Comparison of ENCODE assay signal across 9 mouse cellular contexts in the genomic region with DNA sequence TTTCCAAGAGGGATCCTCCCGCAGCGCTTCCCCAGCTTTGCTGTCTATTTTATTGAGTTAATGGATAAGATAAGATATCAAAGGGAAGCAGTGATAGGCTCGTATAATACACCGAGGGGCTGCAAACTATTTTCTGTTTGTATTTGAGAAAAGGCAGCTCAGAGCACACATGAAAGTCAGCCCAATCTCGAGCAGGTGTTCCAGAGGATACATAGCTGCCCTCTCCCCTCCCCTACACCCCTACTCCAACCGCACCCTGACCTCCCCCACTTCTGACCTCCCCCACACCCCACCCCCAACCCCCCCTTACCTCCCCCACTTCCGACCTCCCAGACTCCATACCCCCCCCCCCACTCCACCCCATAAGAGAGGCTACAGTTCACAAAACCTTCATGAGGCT.
DNase-seq lines count a peak whose midpoint lies in the region; ATAC-seq lines count a peak whose summit lies in the region.
"Had no signal": no experiment of that assay in that cellular context is flagged by ENCODE, and none has a peak within 500 bp of the region (broad histone marks: within the 10 kb centered on the region; RNA-seq: fewer than 3 reads in every experiment).

No protein-coding gene starts in this region.

- DNase-seq in heart, embryonic 10.5 days (ENCODE audit: low spot score), result peak; percentile 55
- DNase-seq in heart, adult 9 months (ENCODE audit: low spot score in 2 of 2), result no peak
- DNase-seq in neural tube, embryonic 11.5 days (ENCODE audit: low spot score), result no peak
- no peak for DNase-seq in neural tube, embryonic 10.5 days (ENCODE audit: extremely low spot score, low spot score)
- DNase-seq in midbrain, embryonic 11.5 days (ENCODE audit: low spot score, missing footprints), result no peak
- no peak for DNase-seq in ovary, postnatal 36 days (ENCODE audit: low spot score)
- DNase-seq in ovary, postnatal 14 days (ENCODE audit: low spot score), result no peak
- DNase-seq in gastrocnemius, adult 8-10 months (ENCODE audit: low spot score in 2 of 2), result no peak

- peak overlapping the region; percentile 37 for H3K4me2 ChIP-seq in neural tube, embryonic 11.5 days (ENCODE audit: low read depth)
- peak overlapping the region; percentile 42 for H3K4me2 ChIP-seq in midbrain, embryonic 11.5 days

- ATAC-seq in neural tube, embryonic 11.5 days (ENCODE audit: insufficient read depth, low FRiP score, low TSS enrichment), result no peak
- no peak for ATAC-seq in midbrain, embryonic 11.5 days (ENCODE audit: low FRiP score)

- H3K36me3 ChIP-seq in heart, embryonic 10.5 days, result no peaks in the 10 kb centered on the region
- H3K36me3 ChIP-seq in neural tube, embryonic 11.5 days (ENCODE audit: control insufficient read depth, insufficient read depth, low read length), result no peaks in the 10 kb centered on the region
- H3K36me3 ChIP-seq in midbrain, embryonic 11.5 days (ENCODE audit: control insufficient read depth, insufficient read depth, low read length), result no peaks in the 10 kb centered on the region

- H3K4me1 ChIP-seq in heart, embryonic 10.5 days, result peaks cover 11% of the 10 kb centered on the region; the same call in 1 of the 2 replicates
- H3K4me1 ChIP-seq in neural tube, embryonic 11.5 days (ENCODE audit: control insufficient read depth, insufficient read depth, low read length), result peaks cover 8% of the 10 kb centered on the region; the same call in 1 of the 2 replicates
- H3K4me1 ChIP-seq in midbrain, embryonic 11.5 days (ENCODE audit: control insufficient read depth, insufficient read depth, low read length), result peaks cover 14% of the 10 kb centered on the region; the same call in 1 of the 2 replicates
- H3K4me1 ChIP-seq: megakaryocyte, embryonic 14.5 days had no signal

- 11% methylated on average over 6 of the region's 7 CpGs for WGBS in heart, embryonic 10.5 days
- 25% methylated on average over 7 of the region's 7 CpGs for WGBS in neural tube, embryonic 11.5 days
- WGBS in midbrain, embryonic 11.5 days, result 13% methylated on average over 7 of the region's 7 CpGs

- H3K9me3 ChIP-seq in heart, embryonic 10.5 days, result no peaks in the 10 kb centered on the region
- H3K9me3 ChIP-seq in neural tube, embryonic 11.5 days (ENCODE audit: control insufficient read depth, low read length), result no peaks in the 10 kb centered on the region
- no peaks in the 10 kb centered on the region for H3K9me3 ChIP-seq in midbrain, embryonic 11.5 days (ENCODE audit: control insufficient read depth, low read length)

- H3K4me3 ChIP-seq in heart, embryonic 10.5 days, result peak overlapping the region; percentile 54
- peak overlapping the region; percentile 28 for H3K4me3 ChIP-seq in neural tube, embryonic 11.5 days (ENCODE audit: low read depth, low read length)
- H3K4me3 ChIP-seq in midbrain, embryonic 11.5 days (ENCODE audit: low read depth, low read length), result no peak overlapping the region
- H3K4me3 ChIP-seq: megakaryocyte, embryonic 14.5 days had no signal

- no peak overlapping the region for H3K27ac ChIP-seq in heart, embryonic 10.5 days
- H3K27ac ChIP-seq in neural tube, embryonic 11.5 days (ENCODE audit: low read depth, low read length), result no peak overlapping the region
- no peak overlapping the region for H3K27ac ChIP-seq in midbrain, embryonic 11.5 days (ENCODE audit: low read depth, low read length)

- H3K27me3 ChIP-seq in heart, embryonic 10.5 days (ENCODE audit: insufficient read depth, poor library complexity, severe bottlenecking), result no peaks in the 10 kb centered on the region
- H3K27me3 ChIP-seq in neural tube, embryonic 11.5 days (ENCODE audit: control insufficient read depth, insufficient read depth, low read length), result no peaks in the 10 kb centered on the region
- peaks cover 2% of the 10 kb centered on the region; the same call in 1 of the 2 replicates for H3K27me3 ChIP-seq in midbrain, embryonic 11.5 days (ENCODE audit: control insufficient read depth, insufficient read depth, low read length)

- no peak overlapping the region for H3K9ac ChIP-seq in neural tube, embryonic 11.5 days (ENCODE audit: low read length)
- no peak overlapping the region for H3K9ac ChIP-seq in midbrain, embryonic 11.5 days (ENCODE audit: low read length)
